Mouse (Mus musculus) limb, embryonic 14.5 days (tissue): ENCODE data around the gene Brf1. TPM values are rescaled to one million over a fixed set of nuclear protein-coding genes. Genes with fewer than 3 reads are reported as not detected.

Experiments used
- ATAC-seq: fragments of 200-750 bp; cut with Nextera tagmentation; 2 replicates; pipeline ENCODE4 v1.8.0; 2017; ENCODE audit warnings: low read depth, moderate number of reproducible peaks, moderate TSS enrichment; ENCODE audit not compliant: low FRiP score
- DNase-seq: peaks from one replicate; pipeline ENCODE4 v3.0.0-alpha.2; 2015; ENCODE audit warnings: low spot score
- H3K27ac ChIP-seq: fragments of 300-500 bp; sonication (generic); replicated peaks from 2 replicates; pipeline ENCODE4 v1.5.1; 2014; ENCODE audit warnings: low read depth, mild to moderate bottlenecking, low read length, moderate library complexity, mixed read lengths
- H3K27me3 ChIP-seq: fragments of 300-500 bp; sonication (generic); 2 replicates; pipeline ENCODE4 v1.6.1; 2014; ENCODE audit warnings: low read length, mixed read lengths; ENCODE audit not compliant: control insufficient read depth, insufficient read depth
- H3K36me3 ChIP-seq: fragments of 300-500 bp; sonication (generic); 2 replicates; pipeline ENCODE4 v1.6.1; 2014; ENCODE audit warnings: mild to moderate bottlenecking, low read length, moderate library complexity, mixed read lengths; ENCODE audit not compliant: control insufficient read depth, insufficient read depth
- H3K4me1 ChIP-seq: fragments of 300-500 bp; sonication (generic); 2 replicates; pipeline ENCODE4 v1.6.1; 2014; ENCODE audit warnings: antibody characterized with exemption, low read length, mixed read lengths; ENCODE audit not compliant: control insufficient read depth, insufficient read depth
- H3K4me2 ChIP-seq: fragments of 300-500 bp; sonication (generic); replicated peaks from 2 replicates; pipeline ENCODE4 v1.6.1; 2014; ENCODE audit warnings: low read depth, mild to moderate bottlenecking, low read length, moderate library complexity; ENCODE audit not compliant: severe bottlenecking
- H3K4me3 ChIP-seq: fragments of 300-500 bp; sonication (generic); replicated peaks from 2 replicates; pipeline ENCODE4 v1.5.1; 2014; ENCODE audit warnings: low read length
- H3K9ac ChIP-seq: fragments of 300-500 bp; sonication (generic); 2 replicates; pipeline ENCODE4 v1.6.1; 2014; ENCODE audit warnings: mild to moderate bottlenecking, low read depth, low read length, moderate library complexity; ENCODE audit not compliant: severe bottlenecking
- H3K9me3 ChIP-seq: fragments of 300-500 bp; sonication (generic); 2 replicates; pipeline ENCODE4 v1.6.1; 2016; ENCODE audit warnings: low read length; ENCODE audit not compliant: control insufficient read depth
- POLR2A ChIP-seq: fragments of 200-500 bp; IDR thresholded peaks from 2 replicates; pipeline ENCODE4 v1.8.0; 2012; ENCODE audit warnings: inconsistent platforms, mild to moderate bottlenecking, moderate library complexity, borderline replicate concordance; ENCODE audit not compliant: insufficient read depth, insufficient read length; ENCODE audit errors: extremely low read depth
- WGBS: fragments of 180-500 bp; shearing (Covaris S2); extraction: QIAGEN DNeasy Blood & Tissue Kit; methylation state at CpG from one replicate; pipeline ENCODE4 v1.1.7; 2014; 5-methylcytosine and 5-hydroxymethylcytosine counted together
- polyA plus RNA-seq, 2 experiments: library from polyadenylated mRNA; depleted of rRNA in 1 of 2; stranded (reverse) in 1 of 2; unstranded in 1 of 2; fragments of >200 nt; fragmentation: Nextera tagmentation in 1 of 2; extraction: Ambion mirVana in 1 of 2; gene quantifications; 2 replicates each; pipeline versions ENCODE4 v1.2.1 to v1.2.3; 2012 to 2014

Brf1 gene
- polyA plus RNA-seq, 2 experiments = 60.9 to 97.4 TPM

DNA sequence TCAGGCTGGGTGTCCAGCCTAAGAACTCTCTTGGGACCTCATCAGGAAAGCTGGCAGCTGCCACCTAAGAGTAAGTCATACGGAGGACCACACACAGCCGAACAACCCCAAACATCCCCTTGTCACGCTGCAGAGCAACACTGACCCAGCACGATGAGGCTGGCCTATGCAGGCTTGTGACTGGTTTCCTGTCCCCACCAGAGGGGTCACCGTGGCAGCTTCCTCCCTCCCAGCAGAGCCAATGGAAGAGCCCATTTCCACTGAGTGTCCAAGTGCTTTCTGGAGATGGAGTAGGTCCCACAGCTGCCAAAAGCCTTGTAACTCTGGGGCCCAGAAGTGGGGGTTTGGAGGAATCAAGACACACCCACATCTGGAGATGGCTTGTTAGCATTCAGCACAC, 38.6 kb downstream of the Brf1 start:
- DNase-seq (no peak), ATAC-seq (no peak)
- Histone ChIP-seq H3K36me3 (peaks cover 83% of the 10 kb centered on the region), H3K4me3 (no peak overlapping the region), H3K27me3 (no peaks in the 10 kb centered on the region), H3K4me1 (no peaks in the 10 kb centered on the region), H3K4me2 (no peak overlapping the region), H3K9ac (no peak overlapping the region), H3K27ac (no peak overlapping the region), H3K9me3 (no peaks in the 10 kb centered on the region)
- WGBS = 84% methylated on average over 5 of the region's 5 CpGs
- TF ChIP-seq POLR2A = no peak

DNA sequence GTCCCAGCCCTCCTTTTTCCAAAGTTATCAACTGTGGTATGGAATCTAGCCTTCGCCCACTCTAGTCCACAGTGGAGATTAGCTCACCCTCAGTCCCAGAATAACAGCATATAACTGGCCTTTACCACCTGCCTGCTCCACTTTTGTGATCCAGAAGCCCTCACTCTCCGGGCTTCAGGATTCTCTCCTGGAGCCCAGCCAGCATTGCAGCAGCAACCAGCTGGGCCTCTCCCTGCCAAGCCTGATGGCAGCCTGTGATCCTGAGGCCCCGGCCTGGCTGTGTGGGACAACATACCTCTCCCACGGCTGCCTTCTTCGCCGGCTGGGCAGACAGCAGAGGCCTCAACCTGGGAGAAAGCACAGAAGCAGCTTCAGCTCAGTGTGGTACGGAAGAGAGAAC, 39.1 kb downstream of the Brf1 start:
- WGBS = 83% methylated on average over 7 of the region's 7 CpGs
- Histone ChIP-seq H3K4me1 (no peaks in the 10 kb centered on the region), H3K36me3 (peaks cover 79% of the 10 kb centered on the region), H3K9me3 (no peaks in the 10 kb centered on the region), H3K27me3 (no peaks in the 10 kb centered on the region), H3K4me3 (no peak overlapping the region), H3K9ac (no peak overlapping the region), H3K4me2 (no peak overlapping the region), H3K27ac (no peak overlapping the region)
- DNase-seq = peak; percentile 35
- TF ChIP-seq POLR2A = no peak
- peak; percentile 20; the same call in 1 of the 2 replicates for ATAC-seq

DNA sequence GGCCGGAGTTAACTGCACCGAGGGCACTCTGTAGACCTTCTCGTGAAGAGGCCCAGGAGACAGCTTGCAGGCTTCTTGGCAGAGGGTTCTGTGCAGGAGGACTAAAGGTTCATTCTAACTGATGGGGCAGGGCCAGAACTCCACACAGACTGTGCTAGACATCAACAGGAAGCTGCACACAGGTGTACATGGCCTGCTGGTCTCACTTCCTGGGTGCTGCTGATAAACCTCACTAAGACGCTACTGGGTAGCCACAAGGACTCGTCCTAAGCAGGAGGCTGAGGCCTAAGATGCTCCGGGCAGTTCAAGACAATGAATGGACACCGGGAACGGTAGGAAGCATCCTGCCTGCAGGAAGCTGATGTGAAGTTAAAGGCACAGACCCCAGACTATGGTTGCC, 41.1 kb downstream of the Brf1 start:
- H3K4me1 ChIP-seq = no peaks in the 10 kb centered on the region
- H3K4me2 ChIP-seq = no peak overlapping the region
- no peak overlapping the region for H3K4me3 ChIP-seq
- H3K27ac ChIP-seq = no peak overlapping the region
- WGBS = 83% methylated on average over 8 of the region's 8 CpGs
- H3K27me3 ChIP-seq = no peaks in the 10 kb centered on the region
- H3K9me3 ChIP-seq = no peaks in the 10 kb centered on the region
- DNase-seq = no peak
- H3K36me3 ChIP-seq = peaks cover 60% of the 10 kb centered on the region
- TF ChIP-seq POLR2A = no peak
- ATAC-seq = no peak
- no peak overlapping the region for H3K9ac ChIP-seq

DNA sequence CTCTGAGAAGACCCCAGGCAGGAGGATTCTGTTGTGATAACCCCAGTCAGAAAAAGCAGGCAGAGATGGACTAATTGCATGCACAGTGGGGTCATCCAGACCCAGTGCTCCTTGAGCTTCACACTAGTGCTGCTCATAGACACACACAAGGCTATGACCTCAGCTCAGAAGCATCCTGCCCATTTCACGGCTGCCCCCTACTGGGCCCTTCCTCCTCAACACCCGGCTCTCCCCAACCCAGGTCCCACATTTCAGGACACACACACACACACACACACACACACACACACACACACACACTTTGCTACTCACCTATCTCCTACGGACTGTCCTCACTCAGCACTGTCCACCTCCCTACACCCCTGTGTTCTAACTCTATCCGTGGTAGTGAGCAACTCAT, 42.2 kb downstream of the Brf1 start:
- Histone ChIP-seq H3K27me3 (no peaks in the 10 kb centered on the region), H3K9me3 (no peaks in the 10 kb centered on the region), H3K9ac (no peak overlapping the region), H3K27ac (no peak overlapping the region), H3K4me1 (no peaks in the 10 kb centered on the region), H3K4me2 (no peak overlapping the region), H3K4me3 (no peak overlapping the region), H3K36me3 (peaks cover 49% of the 10 kb centered on the region)
- DNase-seq = peak; percentile 28
- TF ChIP-seq POLR2A = no peak
- 38% methylated on average over 3 of the region's 4 CpGs for WGBS
- peak; percentile 51; the same call in 1 of the 2 replicates for ATAC-seq

DNA sequence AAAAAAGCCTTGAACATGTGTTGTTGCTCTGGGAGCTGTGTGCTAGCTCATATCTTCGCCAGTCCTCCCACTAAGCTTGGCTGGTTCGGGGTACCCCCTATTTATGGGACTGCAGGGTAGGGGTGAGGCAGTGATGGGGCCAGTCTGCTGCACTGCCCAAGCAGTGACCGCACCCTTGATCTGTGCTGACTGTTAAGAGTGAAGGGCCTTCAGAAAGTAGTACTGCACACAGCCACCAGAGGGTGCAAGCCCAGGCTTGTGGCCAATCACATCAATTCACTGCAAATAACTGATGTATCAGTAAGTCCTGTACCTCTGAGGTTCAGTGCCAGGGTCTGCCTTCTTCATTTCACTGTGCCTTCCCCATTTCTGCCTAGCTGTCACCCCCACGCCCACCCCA, 44.7 kb downstream of the Brf1 start:
- H3K9me3 ChIP-seq = no peaks in the 10 kb centered on the region
- no peak overlapping the region for H3K27ac ChIP-seq
- no peak overlapping the region for H3K4me2 ChIP-seq
- 46% methylated on average over 4 of the region's 4 CpGs for WGBS
- H3K9ac ChIP-seq = no peak overlapping the region
- H3K4me3 ChIP-seq = no peak overlapping the region
- DNase-seq = peak; percentile 69
- H3K36me3 ChIP-seq = peaks cover 24% of the 10 kb centered on the region
- peaks cover 4% of the 10 kb centered on the region; the same call in 1 of the 2 replicates for H3K4me1 ChIP-seq
- H3K27me3 ChIP-seq = no peaks in the 10 kb centered on the region
- ATAC-seq = no peak
- no peak for TF ChIP-seq POLR2A
